Mouse (Mus musculus) forelimb bud, embryonic 11.5 days (tissue): Measurements from ENCODE around the gene Nelfe.

ENCODE experiments used
- DNase-seq: peaks from one replicate; pipeline ENCODE4 v3.0.0-alpha.2; 2012; ENCODE audit warnings: low read depth, low spot score

The Nelfe gene

GRCm38 (mm10) chr17:34847192-34847591 lies 3.0 kb upstream of the Nelfe start:
- DNase-seq, result no peak

- no peak for DNase-seq
These were observed 2.6 kb upstream of the Nelfe start for GRCm38 (mm10) chr17:34847615-34848014.

- DNase-seq, result no peak
These were observed 430 bp downstream of the Nelfe start for GRCm38 (mm10) chr17:34850517-34851125.

- DNase-seq, result no peak
These were observed 3.3 kb downstream of the Nelfe start for GRCm38 (mm10) chr17:34853511-34853910.

GRCm38 (mm10) chr17:34854761-34855160 lies 4.6 kb downstream of the Nelfe start:
- no peak for DNase-seq

DNA sequence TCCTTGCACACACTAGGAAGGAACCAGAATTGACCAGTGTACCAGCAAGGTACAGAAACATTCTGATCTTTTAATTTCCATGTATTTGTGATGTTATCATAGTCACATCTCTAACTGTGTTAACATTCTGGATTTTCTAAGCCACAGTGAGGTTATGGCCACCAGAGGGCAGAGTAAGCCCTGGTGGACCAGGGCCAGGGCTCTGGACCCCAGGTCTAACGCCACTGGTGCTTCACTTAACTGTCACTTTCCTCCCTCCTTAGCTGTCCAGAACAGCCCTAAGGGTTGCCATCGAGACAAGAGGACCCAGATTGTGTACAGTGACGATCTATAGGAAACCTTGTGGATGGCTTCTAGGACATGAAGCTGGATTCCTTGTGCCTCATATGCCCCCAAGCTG lies 5.6 kb downstream of the Nelfe start:
- peak; percentile 40 for DNase-seq

GRCm38 (mm10) chr17:34858670-34859069 lies 8.5 kb downstream of the Nelfe start:
- no peak for DNase-seq

DNA sequence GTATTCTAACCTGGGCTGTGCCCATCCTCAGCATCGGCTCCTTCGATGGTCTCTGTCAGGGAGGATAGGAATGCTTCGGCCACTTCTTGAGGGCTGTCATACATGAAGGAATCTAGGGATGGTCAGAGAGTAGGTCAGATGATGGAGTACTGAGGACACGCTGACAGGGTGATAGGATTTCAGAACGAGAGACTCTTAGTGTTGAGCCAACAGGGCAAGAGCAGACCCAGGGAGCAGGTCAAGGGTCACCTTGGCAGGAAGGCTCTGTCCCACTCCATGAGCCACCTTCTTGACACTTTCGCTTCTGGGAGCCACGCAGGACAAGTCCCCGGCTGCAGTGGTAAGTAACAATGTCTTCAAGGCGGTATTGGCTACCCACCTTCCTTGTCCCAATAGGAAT lies 10.3 kb downstream of the Nelfe start:
- no peak for DNase-seq

DNA sequence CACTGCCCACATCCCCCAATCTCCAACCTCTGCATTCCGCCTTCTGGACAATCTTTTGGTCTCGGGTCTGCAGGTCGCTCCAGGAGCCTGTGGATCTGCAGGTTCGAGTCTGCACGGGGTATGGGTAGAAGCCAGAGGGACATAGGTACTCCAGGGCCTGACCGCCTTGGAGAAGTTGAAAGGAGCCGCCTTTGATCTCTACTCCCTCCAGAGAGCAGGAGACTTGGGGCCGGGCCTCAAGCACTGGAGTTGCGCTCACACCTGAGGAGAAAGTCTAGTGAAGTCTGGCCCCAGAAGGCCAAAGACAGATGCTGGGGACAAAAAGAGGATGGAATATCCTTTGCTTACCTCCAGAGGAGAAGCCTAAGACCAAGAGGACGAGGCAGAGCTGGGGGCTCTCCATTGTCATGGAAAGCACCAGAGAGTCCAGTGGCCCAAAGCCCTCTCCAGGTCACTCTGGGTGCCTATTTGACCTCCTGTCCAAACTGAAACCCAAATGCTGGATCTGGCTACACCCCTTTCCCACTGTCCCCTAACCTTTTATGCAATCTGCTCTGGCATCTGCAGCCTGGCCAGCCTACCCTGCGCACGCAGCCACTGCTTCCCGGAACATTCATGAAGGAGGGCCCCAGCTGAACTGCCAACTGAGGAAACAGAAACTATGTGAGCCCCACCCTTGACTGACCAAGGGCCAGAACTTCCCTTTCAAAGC lies 11.7 kb downstream of the Nelfe start:
- no peak for DNase-seq

GRCm38 (mm10) chr17:34862416-34863081 lies 12.4 kb downstream of the Nelfe start, which contains the start of gene Cfb:
Gene Cfb (minus strand): TSS chr17:34862518.
- DNase-seq, result no peak

GRCm38 (mm10) chr17:34865981-34866380 lies 15.8 kb downstream of the Nelfe start:
- DNase-seq, result no peak

DNA sequence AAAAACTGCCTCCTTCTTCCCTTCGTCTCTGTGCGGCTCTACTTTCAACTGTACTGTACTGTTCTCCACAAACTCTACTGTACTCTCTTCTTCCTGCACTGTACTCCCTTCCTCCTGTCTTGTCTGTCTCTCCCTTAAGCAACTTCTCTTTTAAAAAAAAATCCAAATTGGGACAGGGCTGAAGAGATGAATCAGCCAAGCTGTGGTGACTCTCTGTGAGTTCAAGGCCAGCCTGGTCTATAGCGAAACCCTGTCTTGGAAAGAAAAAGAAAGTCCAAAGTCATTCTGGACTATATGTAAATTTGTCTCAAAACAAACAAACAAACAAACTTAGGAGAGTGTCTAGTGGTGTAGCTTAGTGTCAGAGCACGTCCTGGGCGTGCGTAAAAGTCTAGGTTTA lies 24.1 kb downstream of the Nelfe start:
- DNase-seq, result no peak

DNA sequence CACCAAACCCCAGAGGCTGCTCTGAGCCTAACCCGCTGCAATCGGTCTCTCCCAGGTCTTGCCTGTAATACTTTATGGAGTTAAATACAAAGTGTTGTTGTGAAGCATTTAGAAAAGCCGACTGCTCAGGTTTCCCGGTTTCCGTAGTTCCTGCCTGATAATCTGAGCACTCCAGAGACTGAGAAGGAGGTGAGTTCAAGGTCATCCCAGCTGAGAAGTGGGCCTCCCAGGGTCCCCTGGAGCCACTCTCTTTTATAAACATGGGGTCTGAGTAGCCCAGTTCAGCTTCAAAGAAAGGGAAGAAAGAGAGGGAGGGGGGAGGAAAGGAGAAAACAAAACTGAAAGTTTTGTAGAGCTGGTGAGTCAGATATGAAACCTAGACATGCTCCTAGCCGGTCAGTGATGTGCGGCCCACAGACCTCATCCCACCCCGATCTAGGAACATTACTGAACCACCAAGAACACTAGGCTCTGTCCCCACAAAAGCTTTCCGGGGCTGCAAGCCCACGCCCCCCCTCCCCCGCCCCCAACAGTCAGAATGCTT lies 29.2 kb downstream of the Nelfe start, which contains the start of gene Zbtb12:
Gene Zbtb12, plus strand, starts transcription at position 148 of the 544 bp plus-strand sequence.
- no peak for DNase-seq

GRCm38 (mm10) chr17:34881166-34881565 lies 31.0 kb downstream of the Nelfe start:
- DNase-seq, result no peak

DNA sequence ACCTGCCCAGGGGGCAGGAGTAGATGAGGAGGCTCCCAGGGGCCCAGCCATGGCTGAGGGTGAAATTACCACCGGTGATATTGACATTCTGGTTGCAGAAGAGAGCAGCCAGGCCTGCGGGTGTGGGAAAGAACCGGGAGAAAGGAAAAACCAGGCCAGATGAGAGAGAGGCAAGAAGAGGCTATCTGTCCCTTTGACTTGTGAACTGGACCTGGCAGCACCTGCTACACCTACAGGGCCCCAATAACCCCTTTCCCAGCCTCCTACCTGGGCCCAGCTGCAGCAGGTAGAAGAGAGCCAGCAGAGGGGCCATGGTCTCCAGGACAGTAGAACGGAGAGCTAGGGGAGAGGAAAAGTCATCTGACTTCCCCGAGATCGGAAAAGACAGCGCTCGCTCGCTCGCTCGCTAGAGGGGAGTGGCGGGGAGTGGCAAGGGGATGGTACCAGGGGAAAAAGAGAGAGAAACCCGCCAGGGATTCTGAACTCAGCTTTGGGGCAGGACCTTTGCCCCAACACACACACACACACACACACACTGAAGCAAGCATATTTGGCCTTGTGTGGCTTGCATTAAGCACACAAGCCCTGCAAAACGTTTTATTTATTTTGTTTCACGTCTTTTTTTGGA lies 31.6 kb downstream of the Nelfe start, which contains the start of gene Gm20547:
Gene Gm20547, minus strand, starts transcription at position 360 of the 628 bp plus-strand sequence.
- no peak for DNase-seq

- DNase-seq, result no peak
These were observed 33.1 kb downstream of the Nelfe start for GRCm38 (mm10) chr17:34883332-34883731.

DNA sequence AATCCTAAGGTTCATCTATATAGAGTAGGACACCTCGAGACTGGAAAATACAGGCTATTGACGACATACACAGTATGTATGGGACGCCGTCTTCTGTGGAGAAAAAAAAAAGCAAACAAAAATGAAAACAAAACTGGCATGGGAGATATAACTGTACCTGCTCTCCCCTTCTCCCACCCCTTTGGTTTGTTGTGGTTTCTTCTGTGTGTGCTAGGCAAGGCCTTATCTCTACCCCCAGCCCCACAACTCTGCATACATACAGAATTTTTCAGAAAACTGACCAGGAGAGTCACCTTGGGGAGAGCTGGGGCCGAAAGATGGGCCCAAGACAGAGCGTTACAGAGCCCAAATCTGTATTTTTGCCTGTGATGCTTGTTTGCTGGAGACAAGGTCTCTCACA lies 34.5 kb downstream of the Nelfe start:
- DNase-seq, result no peak

- DNase-seq, result no peak
These were observed 35.4 kb downstream of the Nelfe start for GRCm38 (mm10) chr17:34885615-34886014.

DNA sequence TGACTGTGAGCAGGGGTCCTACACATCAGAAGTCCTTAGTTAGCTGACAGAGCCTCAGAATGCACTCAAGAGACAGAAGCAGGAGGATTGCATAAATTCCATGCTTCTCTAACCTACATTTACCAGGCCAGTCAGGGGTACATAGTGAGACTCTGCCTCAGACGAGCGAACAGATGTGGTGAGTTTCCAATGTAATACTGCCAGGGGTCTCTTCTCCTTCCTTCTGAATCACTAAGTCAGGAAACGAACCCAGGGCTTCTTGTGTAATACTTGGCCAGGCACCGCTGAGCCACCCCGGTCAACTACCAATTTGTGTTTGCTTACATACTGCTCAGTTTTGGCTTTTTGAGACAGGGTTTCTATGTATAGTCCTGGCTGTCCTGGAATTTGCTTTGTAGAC lies 37.8 kb downstream of the Nelfe start:
- DNase-seq, result no peak

- no peak for DNase-seq
These were observed 40.0 kb downstream of the Nelfe start for GRCm38 (mm10) chr17:34890074-34890743.

GRCm38 (mm10) chr17:34891377-34891776 lies 41.2 kb downstream of the Nelfe start:
- DNase-seq, result no peak
